Mouse (Mus musculus): ENCODE results near the gene Fam155a. TPM values are rescaled to one million over a fixed set of nuclear protein-coding genes. Genes with fewer than 3 reads are reported as not detected.
"Not testable (repeated sequence)": the region's sequence is repeated elsewhere in the genome, so short reads cannot be mapped to it uniquely, and the experiment has no call there.

Gene Fam155a
- polyA plus RNA-seq, 1 experiment from 2014 or later, result 8.3 TPM

DNA sequence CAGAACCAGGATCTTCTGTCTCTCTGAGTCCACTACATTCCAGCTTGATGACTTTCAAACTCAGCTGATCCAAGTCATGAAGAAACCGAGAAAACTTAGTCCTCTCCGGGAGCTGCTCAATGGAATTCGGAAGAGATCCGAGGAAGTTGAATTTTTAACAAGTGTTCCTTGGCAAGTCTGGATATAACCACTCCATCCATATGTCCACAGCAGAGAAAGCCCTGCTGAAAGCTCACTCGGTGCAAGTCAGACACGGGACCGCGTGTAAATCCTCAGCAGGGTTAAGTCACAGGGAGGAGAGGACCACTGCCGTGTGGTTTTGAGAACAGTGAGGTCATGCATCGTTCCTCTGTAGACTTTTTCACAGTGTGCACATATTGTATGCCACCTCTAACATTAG, 5.9 kb upstream of the Fam155a start:
- Histone ChIP-seq H3K9me3 (no peaks in the 10 kb centered on the region), H3K4me1 (peaks cover 9% of the 10 kb centered on the region), H3K4me3 (no peak overlapping the region), H3K27me3 (peaks cover 16% of the 10 kb centered on the region), H3K4me2 (replicated peaks) (no peak overlapping the region), H3K9ac (replicated peaks) (no peak overlapping the region), H3K36me3 (no peaks in the 10 kb centered on the region), H3K27ac (replicated peaks) (no peak overlapping the region)
- ATAC-seq (ENCODE audit: low FRiP score, low read depth), result no peak
- WGBS, result 88% methylated on average over 10 of the region's 10 CpGs

DNA sequence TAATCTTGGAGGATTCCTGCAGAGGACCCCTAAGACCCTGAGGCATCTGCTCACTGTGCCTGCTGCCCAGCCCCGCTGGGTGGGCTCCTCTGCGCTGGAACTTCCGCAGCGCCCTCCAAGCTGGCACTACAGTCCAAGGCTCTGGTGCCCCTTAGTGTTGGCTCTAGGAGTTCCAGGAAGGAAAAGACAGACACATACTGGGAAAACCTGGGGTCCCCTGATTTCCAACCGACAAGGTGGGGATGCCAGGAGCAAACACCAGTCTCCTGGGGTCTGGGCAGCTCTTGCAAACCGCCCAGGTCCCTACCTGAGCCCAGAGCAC, 1.5 kb upstream of the Fam155a start:
- Histone ChIP-seq H3K4me1 (peaks cover 19% of the 10 kb centered on the region), H3K4me3 (peak overlapping the region; percentile 72), H3K27me3 (peaks cover 32% of the 10 kb centered on the region), H3K27ac (replicated peaks) (peak overlapping the region; percentile 82), H3K36me3 (no peaks in the 10 kb centered on the region), H3K4me2 (replicated peaks) (peak overlapping the region; percentile 87), H3K9me3 (no peaks in the 10 kb centered on the region), H3K9ac (replicated peaks) (peak overlapping the region; percentile 71; the same call in 1 of the 2 replicates)
- peak; percentile 48 for ATAC-seq (ENCODE audit: low FRiP score, low read depth)
- WGBS, result 9% methylated on average over 6 of the region's 6 CpGs

DNA sequence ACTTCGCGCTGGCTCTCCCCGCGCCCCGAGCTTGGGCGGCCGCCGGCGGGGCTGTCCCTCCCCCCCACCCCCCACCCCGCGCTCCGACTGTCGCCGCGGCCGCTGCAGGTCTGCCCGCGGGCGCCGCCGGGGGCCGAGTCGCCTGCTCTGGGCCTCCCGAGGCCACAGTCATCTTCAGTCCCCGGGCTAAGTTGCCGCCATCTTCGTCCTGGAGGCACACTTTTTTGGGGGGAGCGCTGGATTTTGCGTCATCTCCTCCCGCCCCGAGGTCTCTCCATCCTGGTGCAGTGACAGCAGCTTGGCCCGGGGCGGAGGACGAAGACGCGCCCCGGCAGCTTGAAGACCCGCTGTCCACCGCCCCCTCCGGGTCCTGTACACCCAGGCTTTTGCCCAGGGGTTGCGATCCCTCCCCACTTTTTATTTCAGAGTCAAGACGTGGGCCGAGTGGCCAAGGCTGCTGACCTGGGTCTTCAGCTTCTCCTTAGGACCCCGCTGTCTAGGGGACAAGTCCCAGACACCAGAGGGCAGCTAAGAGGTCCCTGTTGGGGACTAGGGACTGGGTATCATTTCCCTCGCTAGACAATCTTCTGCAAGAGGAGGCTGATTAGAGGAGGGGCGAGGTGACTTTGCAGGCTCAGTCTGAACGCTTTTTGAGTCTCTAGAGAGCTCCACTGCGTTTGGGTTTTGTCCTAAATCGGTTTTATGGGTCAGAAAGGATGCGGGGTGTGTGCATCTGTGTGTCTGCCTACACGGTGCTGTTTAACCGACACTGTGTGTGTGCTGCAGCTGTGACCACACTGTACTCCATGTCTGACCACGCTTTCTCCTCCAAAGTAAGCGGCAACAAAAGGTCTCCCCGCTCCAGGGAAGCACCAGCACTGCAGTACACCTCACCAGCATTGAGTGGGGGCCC, 901 bp upstream of the Fam155a start:
- under 1% methylated on average over 46 of the region's 55 CpGs for WGBS
- H3K4me1 ChIP-seq, result peaks cover 19% of the 10 kb centered on the region
- H3K27ac ChIP-seq (replicated peaks), result peak overlapping the region; percentile 82
- no peaks in the 10 kb centered on the region for H3K36me3 ChIP-seq
- no peaks in the 10 kb centered on the region for H3K9me3 ChIP-seq
- peak overlapping the region; percentile 72 for H3K4me3 ChIP-seq
- peak; percentile 55 for ATAC-seq (ENCODE audit: low FRiP score, low read depth)
- H3K9ac ChIP-seq (replicated peaks), result peak overlapping the region; percentile 71
- H3K27me3 ChIP-seq, result peaks cover 32% of the 10 kb centered on the region
- H3K4me2 ChIP-seq (replicated peaks), result peak overlapping the region; percentile 87

DNA sequence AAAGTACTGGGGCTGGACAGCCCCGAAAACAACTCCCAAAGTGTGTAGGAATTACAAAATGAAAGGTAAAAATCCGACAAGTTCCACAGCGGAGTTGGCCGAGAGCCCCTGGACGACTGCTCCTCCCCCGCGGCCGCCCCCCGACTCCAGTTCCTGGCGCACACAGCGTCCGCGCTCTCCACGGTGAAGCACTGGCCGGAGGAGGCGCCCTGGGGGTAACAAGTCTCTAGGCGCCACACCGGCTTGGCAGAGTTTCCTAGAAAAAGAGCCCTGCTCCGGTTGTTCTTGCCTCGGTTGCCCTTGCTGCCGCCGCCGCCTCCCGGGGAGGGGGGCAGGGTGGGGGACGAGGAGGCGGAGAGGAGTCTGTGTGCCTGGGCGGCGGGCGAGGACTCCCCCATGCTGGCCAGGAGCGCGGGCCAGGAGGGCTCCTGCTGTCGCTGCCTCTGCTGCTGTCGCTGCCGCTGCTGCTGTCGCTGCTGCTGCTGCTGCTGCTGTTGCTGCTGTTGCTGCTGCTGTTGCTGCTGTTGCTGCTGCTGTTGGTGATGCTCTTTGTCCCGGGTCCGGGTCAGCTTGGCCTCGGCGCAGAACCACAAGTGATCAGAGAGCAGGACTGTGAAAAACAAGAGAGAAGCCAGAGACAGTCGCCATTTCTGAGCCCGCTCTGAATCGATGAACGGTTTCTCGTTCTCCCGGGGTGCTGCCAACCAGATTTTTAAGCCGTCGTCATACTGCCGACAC, 531 bp downstream of the Fam155a start:
- Histone ChIP-seq H3K4me2 (replicated peaks) (peak overlapping the region; percentile 87), H3K27me3 (peaks cover 24% of the 10 kb centered on the region), H3K9me3 (no peaks in the 10 kb centered on the region), H3K9ac (replicated peaks) (peak overlapping the region; percentile 71), H3K4me1 (peaks cover 19% of the 10 kb centered on the region), H3K4me3 (peak overlapping the region; percentile 72), H3K27ac (replicated peaks) (peak overlapping the region; percentile 82), H3K36me3 (no peaks in the 10 kb centered on the region)
- ATAC-seq (ENCODE audit: low FRiP score, low read depth), result peak; percentile 43
- WGBS, result 1% methylated on average over 48 of the region's 48 CpGs

DNA sequence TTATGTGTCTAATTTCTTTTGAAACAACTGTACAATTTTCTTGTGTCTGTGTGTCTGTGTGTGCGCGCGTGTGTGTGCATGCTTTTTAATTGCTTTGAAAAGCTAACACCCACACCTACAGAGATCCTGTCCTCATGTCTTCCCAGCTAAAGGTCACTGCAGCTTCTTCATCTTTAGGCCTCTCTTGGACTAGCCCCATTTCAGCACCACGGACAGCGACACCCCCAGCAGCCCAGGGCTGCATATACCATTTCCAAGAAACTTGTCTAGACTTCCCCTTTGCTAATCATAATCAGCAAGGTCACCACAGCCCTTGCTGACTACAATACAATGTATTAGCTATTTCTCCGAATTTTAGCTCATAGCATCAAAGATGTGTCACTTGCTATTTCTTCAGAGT, 1.9 kb downstream of the Fam155a start:
- Histone ChIP-seq H3K9me3 (no peaks in the 10 kb centered on the region), H3K4me2 (replicated peaks) (peak overlapping the region; percentile 87), H3K27ac (replicated peaks) (no peak overlapping the region), H3K27me3 (peaks cover 24% of the 10 kb centered on the region), H3K4me1 (peaks cover 19% of the 10 kb centered on the region), H3K4me3 (peak overlapping the region; percentile 72), H3K9ac (replicated peaks) (no peak overlapping the region), H3K36me3 (no peaks in the 10 kb centered on the region)
- 35% methylated on average over 6 of the region's 6 CpGs for WGBS
- no peak for ATAC-seq (ENCODE audit: low FRiP score, low read depth)

DNA sequence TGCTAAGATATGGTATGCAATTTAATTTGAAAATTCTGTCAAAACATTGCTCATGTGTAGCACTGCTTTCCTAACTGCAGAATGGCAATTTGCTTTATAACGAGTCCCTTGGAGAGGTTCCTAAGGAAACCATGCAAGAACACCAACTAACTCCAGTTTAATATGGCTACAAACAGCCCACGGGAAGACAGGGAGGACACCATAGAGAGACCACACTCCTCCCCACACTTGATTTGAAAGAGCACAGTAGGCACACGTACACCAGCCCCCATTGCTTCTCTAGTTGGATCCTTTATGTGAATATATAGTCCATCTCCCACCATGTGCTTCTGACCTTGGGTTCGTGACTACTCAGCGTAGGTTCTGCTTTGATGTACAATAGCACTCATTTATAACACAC, 35.8 kb downstream of the Fam155a start:
- ATAC-seq (ENCODE audit: low FRiP score, low read depth), result no peak
- Histone ChIP-seq H3K36me3 (no peaks in the 10 kb centered on the region), H3K9me3 (no peaks in the 10 kb centered on the region), H3K27ac (replicated peaks) (no peak overlapping the region), H3K27me3 (no peaks in the 10 kb centered on the region), H3K4me3 (no peak overlapping the region), H3K4me1 (peaks cover 5% of the 10 kb centered on the region), H3K9ac (replicated peaks) (no peak overlapping the region), H3K4me2 (replicated peaks) (no peak overlapping the region)
- 81% methylated on average over 5 of the region's 5 CpGs for WGBS

DNA sequence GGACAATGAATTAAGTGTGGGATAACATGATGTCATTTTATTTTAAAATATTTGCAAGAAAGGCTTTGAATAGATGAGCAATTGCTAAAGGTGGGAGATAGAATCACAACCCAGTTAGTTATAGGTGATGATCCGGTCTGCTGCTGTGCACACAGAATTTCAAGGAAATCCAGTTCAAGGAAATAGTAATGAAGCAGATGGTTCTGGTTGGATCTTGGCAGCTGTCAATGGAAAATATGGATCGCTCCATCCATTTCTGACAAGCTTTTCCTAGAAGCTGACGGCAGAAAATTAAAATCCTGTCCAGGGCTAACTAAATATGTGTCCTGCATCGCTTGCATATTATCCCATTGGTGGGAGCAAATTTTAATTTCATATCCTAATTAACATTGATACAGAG, 61.2 kb downstream of the Fam155a start:
- Histone ChIP-seq H3K4me3 (no peak overlapping the region), H3K4me1 (no peaks in the 10 kb centered on the region), H3K36me3 (no peaks in the 10 kb centered on the region), H3K9me3 (no peaks in the 10 kb centered on the region), H3K9ac (replicated peaks) (no peak overlapping the region), H3K27me3 (no peaks in the 10 kb centered on the region), H3K27ac (replicated peaks) (no peak overlapping the region), H3K4me2 (replicated peaks) (no peak overlapping the region)
- ATAC-seq (ENCODE audit: low FRiP score, low read depth), result no peak
- 91% methylated on average over 4 of the region's 4 CpGs for WGBS

DNA sequence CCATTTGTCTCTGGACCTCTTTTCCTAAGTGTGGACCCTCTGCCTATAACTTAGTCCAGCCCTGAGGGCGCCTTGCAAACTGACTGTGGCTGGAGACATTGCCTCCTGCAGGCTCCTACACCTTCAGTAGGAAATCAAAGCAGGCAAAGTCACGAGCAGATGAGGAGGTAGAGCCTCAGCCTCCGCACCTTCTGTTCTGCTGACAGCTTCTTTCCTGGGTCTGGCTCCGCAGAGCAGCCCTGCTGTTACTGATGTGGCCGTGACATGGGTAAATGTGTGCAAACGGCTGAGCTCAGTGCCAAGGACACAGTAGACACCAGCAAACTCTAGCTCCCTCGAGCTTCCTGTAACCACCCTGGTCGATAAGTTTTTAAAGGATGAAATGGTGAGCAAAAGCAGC, 63.5 kb downstream of the Fam155a start:
- Histone ChIP-seq H3K4me1 (no peaks in the 10 kb centered on the region), H3K27me3 (no peaks in the 10 kb centered on the region), H3K4me2 (replicated peaks) (no peak overlapping the region), H3K27ac (replicated peaks) (no peak overlapping the region), H3K4me3 (no peak overlapping the region), H3K36me3 (no peaks in the 10 kb centered on the region), H3K9me3 (no peaks in the 10 kb centered on the region), H3K9ac (replicated peaks) (no peak overlapping the region)
- ATAC-seq (ENCODE audit: low FRiP score, low read depth), result no peak
- WGBS, result 85% methylated on average over 8 of the region's 8 CpGs

DNA sequence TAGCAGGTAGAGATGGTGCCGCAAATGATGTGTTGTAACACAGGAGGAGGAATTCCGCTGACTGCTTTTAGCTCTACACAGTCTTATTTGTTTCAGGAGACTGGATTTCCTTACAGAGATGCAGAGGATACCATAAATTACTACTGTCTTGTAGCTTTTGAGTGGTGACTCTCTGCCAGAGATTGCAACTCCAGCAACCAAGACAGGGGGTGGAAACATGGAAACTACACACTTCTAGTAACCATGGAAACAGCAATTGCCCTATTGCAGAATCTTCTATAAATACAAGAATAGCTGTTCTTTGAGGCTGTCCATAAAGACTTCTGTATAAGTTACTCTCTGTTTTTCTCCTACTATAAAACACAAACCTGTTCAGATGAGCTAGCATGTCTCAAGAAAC, 76.2 kb downstream of the Fam155a start:
- ATAC-seq (ENCODE audit: low FRiP score, low read depth), result no peak
- Histone ChIP-seq H3K27ac (replicated peaks) (no peak overlapping the region), H3K36me3 (no peaks in the 10 kb centered on the region), H3K4me1 (no peaks in the 10 kb centered on the region), H3K4me3 (no peak overlapping the region), H3K4me2 (replicated peaks) (no peak overlapping the region), H3K27me3 (no peaks in the 10 kb centered on the region), H3K9me3 (no peaks in the 10 kb centered on the region), H3K9ac (replicated peaks) (no peak overlapping the region)
- WGBS, result 92% methylated on average over 2 of the region's 2 CpGs

DNA sequence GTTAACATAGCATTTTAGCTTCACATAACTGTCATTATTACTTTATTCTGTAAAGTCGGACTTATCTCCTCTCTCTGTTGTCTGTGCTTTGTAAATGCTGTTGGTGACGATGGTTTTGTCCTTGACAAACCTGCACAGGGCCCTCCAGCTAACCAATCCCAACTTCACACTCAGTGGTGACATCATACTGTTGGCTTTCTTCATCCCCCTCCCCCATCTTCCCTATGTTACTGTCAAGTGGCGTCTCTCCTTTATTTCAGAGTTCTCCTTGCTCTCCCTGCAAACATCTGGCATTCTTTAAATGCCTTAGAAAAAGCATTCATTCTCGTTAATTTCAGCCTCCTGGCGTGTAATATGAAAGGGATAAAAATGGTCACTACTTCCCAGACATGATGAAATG, 78.6 kb downstream of the Fam155a start:
- no peak overlapping the region for H3K4me2 ChIP-seq (replicated peaks)
- no peaks in the 10 kb centered on the region for H3K9me3 ChIP-seq
- H3K9ac ChIP-seq (replicated peaks), result no peak overlapping the region
- ATAC-seq (ENCODE audit: low FRiP score, low read depth), result no peak
- H3K4me3 ChIP-seq, result no peak overlapping the region
- 64% methylated on average over 5 of the region's 5 CpGs for WGBS
- no peaks in the 10 kb centered on the region for H3K27me3 ChIP-seq
- H3K4me1 ChIP-seq, result no peaks in the 10 kb centered on the region
- H3K36me3 ChIP-seq, result no peaks in the 10 kb centered on the region
- no peak overlapping the region for H3K27ac ChIP-seq (replicated peaks)

DNA sequence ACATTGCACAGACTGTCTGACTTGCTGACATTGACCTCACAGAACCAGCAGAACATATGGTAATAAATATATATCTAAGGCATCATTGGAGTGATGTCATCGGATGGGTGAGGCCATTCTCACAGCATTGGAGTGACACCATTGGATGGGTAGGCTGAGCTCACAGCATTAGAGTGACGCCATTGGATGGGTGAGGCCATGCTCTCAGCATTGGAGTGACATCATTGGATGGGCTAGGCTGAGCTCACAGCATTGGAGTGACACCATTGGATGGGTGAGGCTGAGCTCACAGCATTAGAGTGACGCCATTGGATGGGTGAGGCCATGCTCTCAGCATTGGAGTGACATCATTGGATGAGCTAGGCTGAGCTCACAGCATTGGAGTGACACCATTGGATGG, 110.9 kb downstream of the Fam155a start:
- 87% methylated on average over 3 of the region's 3 CpGs for WGBS

DNA sequence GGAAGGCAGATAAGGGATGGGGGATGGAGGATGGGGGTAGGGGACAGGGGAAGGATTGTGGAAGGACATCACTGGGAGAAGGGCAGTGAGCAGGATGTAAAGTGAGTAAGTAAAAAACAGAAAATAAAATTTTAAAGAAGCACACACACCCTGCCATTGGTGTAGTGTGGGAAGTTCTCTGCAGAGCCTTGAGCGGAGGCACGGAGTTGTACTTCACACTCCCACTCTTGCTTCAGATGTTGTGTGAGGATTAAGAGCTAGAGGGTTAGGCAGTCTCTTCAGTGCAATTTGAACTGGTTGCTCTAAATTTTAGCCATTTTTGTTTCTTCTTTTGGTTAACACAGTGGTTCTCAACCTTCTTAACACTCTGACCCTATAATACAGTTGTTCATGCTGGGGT, 114.1 kb downstream of the Fam155a start:
- no peak for ATAC-seq (ENCODE audit: low FRiP score, low read depth)

More for the DNA sequence above, 110.9 kb downstream of the Fam155a start:
- not testable (repeated sequence) for H3K36me3 ChIP-seq; H3K27me3 ChIP-seq; ATAC-seq (ENCODE audit: low FRiP score, low read depth); H3K9ac ChIP-seq (replicated peaks); H3K27ac ChIP-seq (replicated peaks); H3K4me2 ChIP-seq (replicated peaks); H3K4me3 ChIP-seq; H3K4me1 ChIP-seq; H3K9me3 ChIP-seq

More for the DNA sequence above, 114.1 kb downstream of the Fam155a start:
- no peaks in the 10 kb centered on the region for H3K36me3 ChIP-seq
- H3K4me1 ChIP-seq, result no peaks in the 10 kb centered on the region
- no peak overlapping the region for H3K9ac ChIP-seq (replicated peaks)
- H3K4me3 ChIP-seq, result no peak overlapping the region
- H3K27ac ChIP-seq (replicated peaks), result no peak overlapping the region
- WGBS, result 88% methylated on average over 2 of the region's 2 CpGs
- H3K4me2 ChIP-seq (replicated peaks), result no peak overlapping the region
- H3K9me3 ChIP-seq, result no peaks in the 10 kb centered on the region
- no peaks in the 10 kb centered on the region for H3K27me3 ChIP-seq
